Mouse (Mus musculus): ENCODE measurements around the gene Ago4. TPM values are rescaled to one million over a fixed set of nuclear protein-coding genes. Genes with fewer than 3 reads are reported as not detected.

The Ago4 gene
- 1.0 TPM in 2 replicates for polyA plus RNA-seq (2012; rRNA removed)

GRCm38 (mm10) chr4:126532827-126533728, at the start of gene Ago4:
Gene Ago4, minus strand, starts transcription at chr4:126533472.
- H3K36me3 ChIP-seq (ENCODE audit: control insufficient read depth, insufficient read depth, low read length): no peaks in the 10 kb centered on the region
- peaks cover 10% of the 10 kb centered on the region for H3K4me1 ChIP-seq (ENCODE audit: control insufficient read depth, insufficient read depth, insufficient read length)
- 2% methylated on average over 85 of the region's 120 CpGs for WGBS
- H3K27ac ChIP-seq (ENCODE audit: insufficient read depth, low read length): no peak within 1 kb of the TSS
- peak within 1 kb of the TSS; percentile 60 for H3K4me3 ChIP-seq (ENCODE audit: extremely low read depth, insufficient read depth, insufficient read length)
- no peak for TF ChIP-seq CTCF (IDR thresholded peaks at IDR 0.05; ENCODE audit: extremely low read depth, insufficient read depth, insufficient read length, insufficient replicate concordance)
- no peak for TF ChIP-seq POLR2A (IDR thresholded peaks at IDR 0.05; ENCODE audit: low read depth, low read length)
- DNase-seq (ENCODE audit: low read depth in 1 of 2, low spot score in 2 of 2): no peak
- H3K27me3 ChIP-seq (ENCODE audit: control insufficient read depth, insufficient read depth, low read length): peaks cover 2% of the 10 kb centered on the region; the same call in 1 of the 2 replicates

GRCm38 (mm10) chr4:126579077-126579476, 45.8 kb upstream of the Ago4 start:
- no peak overlapping the region for H3K27ac ChIP-seq (ENCODE audit: insufficient read depth, low read length)
- no peaks in the 10 kb centered on the region for H3K27me3 ChIP-seq (ENCODE audit: control insufficient read depth, insufficient read depth, low read length)
- no peaks in the 10 kb centered on the region for H3K4me1 ChIP-seq (ENCODE audit: control insufficient read depth, insufficient read depth, insufficient read length)
- TF ChIP-seq CTCF (IDR thresholded peaks at IDR 0.05; ENCODE audit: extremely low read depth, insufficient read depth, insufficient read length, insufficient replicate concordance) (no peak), POLR2A (IDR thresholded peaks at IDR 0.05; ENCODE audit: low read depth, low read length) (no peak)
- H3K36me3 ChIP-seq (ENCODE audit: control insufficient read depth, insufficient read depth, low read length): no peaks in the 10 kb centered on the region
- 87% methylated on average over 2 of the region's 2 CpGs for WGBS
- no peak overlapping the region for H3K4me3 ChIP-seq (ENCODE audit: extremely low read depth, insufficient read depth, insufficient read length)
- no peak for DNase-seq (ENCODE audit: low read depth in 1 of 2, low spot score in 2 of 2)

GRCm38 (mm10) chr4:126577920-126578319, 44.6 kb upstream of the Ago4 start:
- Histone ChIP-seq H3K4me1 (ENCODE audit: control insufficient read depth, insufficient read depth, insufficient read length) (no peaks in the 10 kb centered on the region), H3K27me3 (ENCODE audit: control insufficient read depth, insufficient read depth, low read length) (no peaks in the 10 kb centered on the region), H3K4me3 (ENCODE audit: extremely low read depth, insufficient read depth, insufficient read length) (no peak overlapping the region), H3K36me3 (ENCODE audit: control insufficient read depth, insufficient read depth, low read length) (no peaks in the 10 kb centered on the region), H3K27ac (ENCODE audit: insufficient read depth, low read length) (no peak overlapping the region)
- TF ChIP-seq POLR2A (IDR thresholded peaks at IDR 0.05; ENCODE audit: low read depth, low read length) (no peak), CTCF (IDR thresholded peaks at IDR 0.05; ENCODE audit: extremely low read depth, insufficient read depth, insufficient read length, insufficient replicate concordance) (no peak)
- no peak for DNase-seq (ENCODE audit: low read depth in 1 of 2, low spot score in 2 of 2)
- 40% methylated on average over 3 of the region's 3 CpGs for WGBS

- no peak overlapping the region for H3K4me3 ChIP-seq (ENCODE audit: extremely low read depth, insufficient read depth, insufficient read length)
- no peaks in the 10 kb centered on the region for H3K4me1 ChIP-seq (ENCODE audit: control insufficient read depth, insufficient read depth, insufficient read length)
- DNase-seq (ENCODE audit: low read depth in 1 of 2, low spot score in 2 of 2): no peak
- TF ChIP-seq CTCF (IDR thresholded peaks at IDR 0.05; ENCODE audit: extremely low read depth, insufficient read depth, insufficient read length, insufficient replicate concordance): no peak
- no peak for TF ChIP-seq POLR2A (IDR thresholded peaks at IDR 0.05; ENCODE audit: low read depth, low read length)
- no peaks in the 10 kb centered on the region for H3K36me3 ChIP-seq (ENCODE audit: control insufficient read depth, insufficient read depth, low read length)
- no peaks in the 10 kb centered on the region for H3K27me3 ChIP-seq (ENCODE audit: control insufficient read depth, insufficient read depth, low read length)
- 94% methylated on average over 5 of the region's 5 CpGs for WGBS
- H3K27ac ChIP-seq (ENCODE audit: insufficient read depth, low read length): no peak overlapping the region
Measured at GRCm38 (mm10) chr4:126576281-126576680, 43.0 kb upstream of the Ago4 start.

- Histone ChIP-seq H3K27me3 (ENCODE audit: control insufficient read depth, insufficient read depth, low read length) (no peaks in the 10 kb centered on the region), H3K27ac (ENCODE audit: insufficient read depth, low read length) (no peak overlapping the region), H3K4me1 (ENCODE audit: control insufficient read depth, insufficient read depth, insufficient read length) (no peaks in the 10 kb centered on the region), H3K4me3 (ENCODE audit: extremely low read depth, insufficient read depth, insufficient read length) (no peak overlapping the region), H3K36me3 (ENCODE audit: control insufficient read depth, insufficient read depth, low read length) (no peaks in the 10 kb centered on the region)
- DNase-seq (ENCODE audit: low read depth in 1 of 2, low spot score in 2 of 2): no peak
- 96% methylated on average over 3 of the region's 3 CpGs for WGBS
- TF ChIP-seq CTCF (IDR thresholded peaks at IDR 0.05; ENCODE audit: extremely low read depth, insufficient read depth, insufficient read length, insufficient replicate concordance): no peak
- no peak for TF ChIP-seq POLR2A (IDR thresholded peaks at IDR 0.05; ENCODE audit: low read depth, low read length)
Measured at GRCm38 (mm10) chr4:126569783-126570182, 36.5 kb upstream of the Ago4 start.

GRCm38 (mm10) chr4:126567243-126567642, 34.0 kb upstream of the Ago4 start:
- WGBS: 98% methylated on average over 4 of the region's 4 CpGs
- Histone ChIP-seq H3K4me3 (ENCODE audit: extremely low read depth, insufficient read depth, insufficient read length) (no peak overlapping the region), H3K27ac (ENCODE audit: insufficient read depth, low read length) (no peak overlapping the region), H3K27me3 (ENCODE audit: control insufficient read depth, insufficient read depth, low read length) (no peaks in the 10 kb centered on the region), H3K36me3 (ENCODE audit: control insufficient read depth, insufficient read depth, low read length) (no peaks in the 10 kb centered on the region), H3K4me1 (ENCODE audit: control insufficient read depth, insufficient read depth, insufficient read length) (no peaks in the 10 kb centered on the region)
- DNase-seq (ENCODE audit: low read depth in 1 of 2, low spot score in 2 of 2): no peak
- no peak for TF ChIP-seq POLR2A (IDR thresholded peaks at IDR 0.05; ENCODE audit: low read depth, low read length)
- no peak for TF ChIP-seq CTCF (IDR thresholded peaks at IDR 0.05; ENCODE audit: extremely low read depth, insufficient read depth, insufficient read length, insufficient replicate concordance)

- no peak for DNase-seq (ENCODE audit: low read depth in 1 of 2, low spot score in 2 of 2)
- Histone ChIP-seq H3K36me3 (ENCODE audit: control insufficient read depth, insufficient read depth, low read length) (no peaks in the 10 kb centered on the region), H3K4me1 (ENCODE audit: control insufficient read depth, insufficient read depth, insufficient read length) (no peaks in the 10 kb centered on the region), H3K27ac (ENCODE audit: insufficient read depth, low read length) (no peak overlapping the region), H3K4me3 (ENCODE audit: extremely low read depth, insufficient read depth, insufficient read length) (no peak overlapping the region), H3K27me3 (ENCODE audit: control insufficient read depth, insufficient read depth, low read length) (no peaks in the 10 kb centered on the region)
- TF ChIP-seq CTCF (IDR thresholded peaks at IDR 0.05; ENCODE audit: extremely low read depth, insufficient read depth, insufficient read length, insufficient replicate concordance) (no peak), POLR2A (IDR thresholded peaks at IDR 0.05; ENCODE audit: low read depth, low read length) (no peak)
- 89% methylated on average over 6 of the region's 6 CpGs for WGBS
Measured at GRCm38 (mm10) chr4:126563798-126564197, 30.5 kb upstream of the Ago4 start.
